Mouse (Mus musculus): ENCODE measurements around the gene Abo.

The Abo gene

DNA sequence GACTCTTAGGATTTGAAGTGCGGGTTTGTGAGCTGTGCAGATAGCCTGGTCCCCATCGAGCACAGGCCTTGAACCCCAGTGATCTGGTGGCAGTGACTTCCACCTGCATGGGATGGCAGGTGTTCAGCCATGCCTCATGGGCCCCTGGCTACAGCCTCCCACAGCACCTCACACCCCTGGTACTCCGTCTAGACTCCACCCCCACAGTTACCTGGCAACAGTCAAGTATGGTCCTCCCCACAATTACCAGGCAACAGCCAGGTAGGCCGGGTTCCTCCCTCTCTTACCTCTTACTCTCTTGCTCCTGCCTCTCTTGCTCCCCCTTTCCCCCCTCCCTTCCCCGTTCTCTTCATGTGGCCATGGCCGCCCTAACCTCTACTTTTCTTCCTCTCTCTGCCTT is 5.9 kb upstream of the Abo start:
- no peak for DNase-seq (ENCODE audit: low spot score in 2 of 2)

DNA sequence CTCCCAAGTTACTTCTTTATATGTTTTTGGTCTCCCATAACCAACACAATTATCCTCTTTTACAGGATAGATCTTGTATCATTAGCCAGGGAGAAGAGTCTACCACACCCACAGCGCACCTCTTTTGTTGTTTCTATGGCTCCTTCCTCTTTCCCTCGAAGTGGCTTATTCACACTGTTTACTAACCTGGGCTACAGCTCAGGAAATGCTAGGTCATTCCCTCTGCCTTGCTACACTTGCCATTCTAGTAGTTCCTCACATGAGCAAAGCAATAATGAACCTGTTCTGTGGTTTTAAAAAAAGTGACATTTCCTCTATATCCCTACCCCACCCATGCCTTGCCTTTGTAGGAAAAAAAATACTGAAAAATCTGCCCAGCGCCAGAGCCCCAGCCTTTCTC is 1.9 kb downstream of the Abo start:
- no peak for DNase-seq (ENCODE audit: low spot score in 2 of 2)

DNA sequence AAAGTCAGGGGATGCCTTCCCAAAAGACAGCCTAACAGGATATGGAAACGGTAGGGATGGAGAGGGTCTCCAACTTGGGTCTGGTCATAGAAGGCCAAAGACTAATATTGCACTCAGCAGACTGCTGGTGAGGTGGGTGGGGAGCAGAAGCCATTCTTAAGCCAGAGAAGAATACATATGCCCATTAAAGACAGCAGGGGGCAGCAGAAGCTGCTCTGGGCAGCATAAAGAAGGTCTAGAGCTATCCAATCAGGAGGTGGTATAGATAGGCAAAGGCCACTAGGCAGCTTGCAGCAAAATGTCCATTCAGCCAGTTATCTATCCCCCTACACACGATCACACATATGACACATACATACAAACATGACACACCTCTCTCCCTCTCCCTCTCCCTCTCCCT is 17.1 kb downstream of the Abo start:
- DNase-seq (ENCODE audit: low spot score in 2 of 2) = peak in 1 of 2 experiments; percentile 4

DNA sequence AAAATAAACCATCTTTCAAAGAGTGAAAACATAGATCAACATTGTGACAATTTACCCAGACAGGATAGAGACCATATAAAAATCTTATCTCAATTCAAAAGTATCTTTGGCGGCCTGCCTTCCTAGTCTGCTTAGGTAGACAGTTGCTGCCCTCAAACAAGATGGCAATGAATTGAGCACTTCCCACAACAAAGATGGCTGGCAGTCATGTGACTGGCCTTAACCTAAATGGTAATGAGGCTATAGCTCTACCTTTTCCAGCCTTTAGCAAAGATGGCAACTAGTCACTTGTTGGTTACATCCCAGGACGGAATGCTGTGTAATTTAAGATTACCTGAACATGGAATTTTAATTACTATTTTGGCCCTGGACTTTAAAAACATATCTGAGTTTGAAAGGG is 32.3 kb downstream of the Abo start:
- no peak for DNase-seq (ENCODE audit: low spot score in 2 of 2)

DNA sequence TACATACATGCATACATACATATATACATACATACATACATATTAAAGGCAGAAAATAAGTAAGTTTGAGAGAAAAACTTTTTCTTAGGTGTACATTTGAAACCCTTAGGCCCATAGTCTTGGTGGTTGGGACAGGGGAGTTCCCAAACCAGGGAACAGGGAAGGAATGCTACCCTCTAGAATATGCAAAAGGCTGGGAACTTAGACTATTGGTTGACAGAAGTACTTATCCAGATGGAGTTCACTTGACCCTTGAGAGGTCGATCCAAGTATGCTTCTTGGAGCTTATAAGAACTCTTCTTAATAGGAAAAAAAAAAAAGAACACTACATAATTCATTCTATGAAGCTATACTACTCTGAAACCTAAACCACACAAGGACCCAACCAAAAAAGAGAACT is 36.7 kb downstream of the Abo start:
- no peak for DNase-seq (ENCODE audit: low spot score in 2 of 2)

DNA sequence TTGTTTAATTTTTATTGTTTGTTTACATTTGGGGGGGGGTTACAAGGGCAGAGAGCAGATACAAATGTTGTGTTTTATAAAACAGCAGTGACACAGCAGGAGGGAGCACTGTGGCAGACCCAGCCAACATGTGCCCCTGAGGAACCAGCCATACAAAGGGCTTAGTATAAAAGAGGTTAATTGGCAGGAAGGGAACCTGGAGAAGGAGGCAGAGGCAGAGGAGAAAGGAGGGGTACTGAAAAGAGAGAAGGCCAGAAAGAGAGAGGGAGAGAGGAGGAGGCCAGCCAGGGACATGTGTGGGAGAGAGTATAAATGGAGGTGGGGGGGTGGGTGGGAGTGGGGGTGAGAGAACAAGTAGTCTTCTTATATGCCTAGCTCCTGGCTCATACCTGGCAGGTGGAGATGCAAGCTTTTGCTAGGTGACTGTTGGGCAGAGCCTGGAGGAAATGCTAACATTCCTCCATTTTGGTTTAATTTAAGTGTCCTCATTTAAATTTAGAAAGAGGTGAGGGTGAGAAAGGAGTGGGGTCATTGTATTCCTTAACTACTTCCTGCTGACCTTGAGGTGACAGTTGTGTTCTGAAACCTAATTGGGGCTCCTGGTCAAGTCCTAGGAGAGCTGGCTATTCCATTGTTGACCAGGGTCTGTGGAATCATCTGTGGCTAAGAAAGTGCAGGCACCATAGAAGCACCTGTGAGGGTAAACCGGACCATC is 37.4 kb downstream of the Abo start:
- DNase-seq (ENCODE audit: low spot score in 2 of 2) = no peak
